Comparison of ENCODE assay signal across 28 mouse cellular contexts in the genomic region with DNA sequence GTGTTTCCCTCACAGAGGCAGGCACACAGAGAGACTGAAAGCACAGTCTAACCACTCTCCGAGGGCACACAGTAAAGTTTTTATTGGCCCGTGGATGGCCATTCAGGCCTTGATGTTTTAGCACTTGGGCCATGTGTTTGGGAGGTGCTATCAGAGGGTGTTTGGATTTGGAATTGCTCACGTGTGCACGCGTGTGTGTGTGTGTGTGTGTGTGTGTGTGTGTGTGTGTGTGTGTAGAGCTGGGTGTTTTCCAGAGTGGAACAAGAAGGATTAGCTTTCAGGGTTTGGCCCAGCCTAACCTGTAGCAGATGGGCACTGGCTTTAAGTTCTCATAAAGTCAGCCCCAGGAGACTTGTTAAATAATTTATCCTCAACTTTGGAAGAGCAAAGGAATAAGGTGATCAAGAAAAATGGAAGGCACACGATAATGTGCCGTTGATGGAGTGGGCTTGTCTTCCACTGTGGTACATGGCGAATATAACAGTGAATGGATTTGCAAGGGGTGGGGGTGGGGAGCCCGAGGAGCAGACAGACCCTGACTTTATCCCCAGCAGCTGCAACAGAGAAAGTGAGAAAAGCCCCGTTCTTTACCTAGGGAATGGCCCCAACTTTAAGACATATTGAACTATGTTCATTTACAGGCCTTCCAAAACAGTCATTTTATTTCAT. TPM values are rescaled to one million over a fixed set of nuclear protein-coding genes. Genes with fewer than 3 reads are reported as not detected.
DNase-seq lines count a peak whose midpoint lies in the region; ATAC-seq lines count a peak whose summit lies in the region.
"Had no signal": no experiment of that assay in that cellular context is flagged by ENCODE, and none has a peak within 500 bp of the region (broad histone marks: within the 10 kb centered on the region; RNA-seq: fewer than 3 reads in every experiment).

No protein-coding gene starts in this region.

- H3K4me3 ChIP-seq in heart, embryonic 11.5 days (ENCODE audit: low read depth, low read length) = no peak overlapping the region
- H3K4me3 ChIP-seq in embryonic facial prominence, embryonic 12.5 days = no peak overlapping the region
- no peak overlapping the region for H3K4me3 ChIP-seq in limb, embryonic 15.5 days
- H3K4me3 ChIP-seq: heart, adult 2 months; hindbrain, embryonic 15.5 days; left cerebral cortex, adult 2 months; liver, embryonic 15.5 days; lung, embryonic 15.5 days; megakaryocyte, embryonic 14.5 days; myocyte had no signal

- no peaks in the 10 kb centered on the region for H3K27me3 ChIP-seq in heart, embryonic 11.5 days (ENCODE audit: control insufficient read depth, insufficient read depth, low read length)
- no peaks in the 10 kb centered on the region for H3K27me3 ChIP-seq in embryonic facial prominence, embryonic 12.5 days
- no peaks in the 10 kb centered on the region for H3K27me3 ChIP-seq in limb, embryonic 15.5 days
- H3K27me3 ChIP-seq: hindbrain, embryonic 15.5 days; liver, embryonic 15.5 days; lung, embryonic 15.5 days had no signal

- no peak overlapping the region for H3K4me2 ChIP-seq in heart, embryonic 11.5 days
- no peak overlapping the region for H3K4me2 ChIP-seq in embryonic facial prominence, embryonic 12.5 days (replicated peaks)
- H3K4me2 ChIP-seq in limb, embryonic 15.5 days = no peak overlapping the region; the same call in 1 of the 2 replicates
- H3K4me2 ChIP-seq: hindbrain, embryonic 15.5 days; liver, embryonic 15.5 days; lung, embryonic 15.5 days had no signal

- H3K27ac ChIP-seq in heart, embryonic 11.5 days (ENCODE audit: low read depth, low read length) = no peak overlapping the region
- peak overlapping the region; percentile 48; the same call in 1 of the 2 replicates for H3K27ac ChIP-seq in embryonic facial prominence, embryonic 12.5 days
- peak overlapping the region; percentile 30 for H3K27ac ChIP-seq in limb, embryonic 15.5 days
- H3K27ac ChIP-seq: heart, adult 2 months; hindbrain, embryonic 15.5 days; left cerebral cortex, adult 2 months; liver, embryonic 15.5 days; lung, embryonic 15.5 days had no signal

- WGBS in heart, embryonic 11.5 days (ENCODE audit: insufficient replicate concordance) = 71% methylated on average over 10 of the region's 10 CpGs
- 47% methylated on average over 10 of the region's 10 CpGs for WGBS in embryonic facial prominence, embryonic 12.5 days
- WGBS in limb, embryonic 15.5 days = 14% methylated on average over 10 of the region's 10 CpGs

- H3K4me1 ChIP-seq in heart, embryonic 11.5 days (ENCODE audit: control insufficient read depth, insufficient read depth, low read length) = peaks cover 15% of the 10 kb centered on the region
- H3K4me1 ChIP-seq in embryonic facial prominence, embryonic 12.5 days = peaks cover 31% of the 10 kb centered on the region
- peaks cover 52% of the 10 kb centered on the region for H3K4me1 ChIP-seq in limb, embryonic 15.5 days
- H3K4me1 ChIP-seq: hindbrain, embryonic 15.5 days had no signal

- intact Hi-C loops in left cerebral cortex, postnatal 36 days (cut with DNase I) = no loop called here
- intact Hi-C loops in heart, postnatal 36 days (cut with DNase I) = no loop called here

- DNase-seq in heart, adult 11 months = peak; percentile 56
- DNase-seq in hindlimb bud, embryonic 11.5 days (ENCODE audit: extremely low spot score, low read depth, low spot score) = peak; percentile 61
- no peak for DNase-seq in left cerebral cortex, postnatal 36 days (ENCODE audit: low spot score in 2 of 2)
- DNase-seq in left cerebral cortex, adult 18-20 months (ENCODE audit: low spot score in 2 of 2) = no peak
- no peak for DNase-seq in heart, postnatal 36 days
- DNase-seq: adrenal gland, postnatal 36 days; cerebellum, adult 11 months; cerebellum, adult 9-11 months; gastrocnemius, postnatal 14 days; heart, adult 2 months; heart, postnatal 4 days; kidney, postnatal 4 days; liver; lung, postnatal 36 days; right cerebral cortex, postnatal 14 days; spleen, adult 18-20 months had no signal

- H3K9ac ChIP-seq in heart, embryonic 11.5 days (ENCODE audit: low read depth, low read length) = no peak overlapping the region
- H3K9ac ChIP-seq in embryonic facial prominence, embryonic 12.5 days = no peak overlapping the region; the same call in 1 of the 2 replicates
- H3K9ac ChIP-seq in limb, embryonic 15.5 days = no peak overlapping the region
- H3K9ac ChIP-seq: hindbrain, embryonic 15.5 days; liver, embryonic 15.5 days; lung, embryonic 15.5 days had no signal

- H3K9me3 ChIP-seq in heart, embryonic 11.5 days (replicated peaks; ENCODE audit: control insufficient read depth, low read length) = no peaks in the 10 kb centered on the region
- no peaks in the 10 kb centered on the region for H3K9me3 ChIP-seq in embryonic facial prominence, embryonic 12.5 days
- no peaks in the 10 kb centered on the region for H3K9me3 ChIP-seq in limb, embryonic 15.5 days
- H3K9me3 ChIP-seq: hindbrain, embryonic 15.5 days; liver, embryonic 15.5 days; lung, embryonic 15.5 days; megakaryocyte, embryonic 14.5 days had no signal

- no peak for ATAC-seq in heart, embryonic 11.5 days (replicated peaks; ENCODE audit: insufficient number of reproducible peaks, low FRiP score, low TSS enrichment)
- ATAC-seq in embryonic facial prominence, embryonic 12.5 days (ENCODE audit: insufficient number of reproducible peaks, insufficient read depth, low FRiP score, low TSS enrichment) = no peak; the same call in 1 of the 2 replicates
- peak; percentile 76 for ATAC-seq in limb, embryonic 15.5 days (ENCODE audit: insufficient number of reproducible peaks, low FRiP score, low TSS enrichment, low read depth)
- ATAC-seq: forebrain, embryonic 16.5 days; intestine, postnatal 0 days; midbrain, embryonic 16.5 days had no signal

- no peaks in the 10 kb centered on the region for H3K36me3 ChIP-seq in heart, embryonic 11.5 days (ENCODE audit: control insufficient read depth, insufficient read depth, low read length)
- no peaks in the 10 kb centered on the region for H3K36me3 ChIP-seq in embryonic facial prominence, embryonic 12.5 days
- no peaks in the 10 kb centered on the region for H3K36me3 ChIP-seq in limb, embryonic 15.5 days
- H3K36me3 ChIP-seq: hindbrain, embryonic 15.5 days; liver, embryonic 15.5 days; lung, embryonic 15.5 days had no signal

RNA-seq across cellular contexts. Expression of gene Gm10260, which starts 24.9 kb away (rescaled TPM):
- 1.9 and 3.1 TPM in 2 replicates for polyA plus RNA-seq in heart, embryonic 11.5 days (2014; fragmentation: Nextera tagmentation; extraction: Ambion mirVana)
- polyA plus RNA-seq in embryonic facial prominence, embryonic 12.5 days (2016; fragmentation: Nextera tagmentation; extraction: Ambion mirVana) = 3.0 and 3.3 TPM in 2 replicates
- polyA plus RNA-seq in limb, embryonic 15.5 days (2015; fragmentation: Nextera tagmentation; extraction: Ambion mirVana) = 0.96 and 4.1 TPM in 2 replicates
- total RNA-seq in left cerebral cortex, postnatal 36 days (2021) = 10 to 100 TPM; 78.4 to 87.8 TPM
- total RNA-seq in left cerebral cortex, adult 18-20 months (2021) = 10 to 100 TPM; 82.5 to 86.3 TPM
- total RNA-seq in heart, postnatal 36 days (2021) = 100 to 1,000 TPM; 106 to 108 TPM

Comparison
In these comparisons a context has a peak if more than half of its experiments do, and no peak if none do; other contexts are left out.
1. DNase-seq: peak in heart, adult 11 months (single experiment) and hindlimb bud, embryonic 11.5 days (single experiment); none in left cerebral cortex, postnatal 36 days (0 of 2), left cerebral cortex, adult 18-20 months (0 of 2) and heart, postnatal 36 days (0 of 2).